Mouse (Mus musculus): Measurements from ENCODE around the gene Fli1.

Fli1 gene

GRCm38 (mm10) chr9:32467443-32467842 is 75.2 kb downstream of the Fli1 start:
- no peak for DNase-seq

GRCm38 (mm10) chr9:32466861-32467260 is 75.8 kb downstream of the Fli1 start:
- DNase-seq: peak; percentile 16 to 20

- DNase-seq: no peak
Measured at GRCm38 (mm10) chr9:32456707-32457106, 86.0 kb downstream of the Fli1 start.

- DNase-seq: no peak
Measured at GRCm38 (mm10) chr9:32450161-32450560, 92.5 kb downstream of the Fli1 start.

GRCm38 (mm10) chr9:32448766-32449165 is 93.9 kb downstream of the Fli1 start:
- DNase-seq: peak; percentile 8 to 15

- DNase-seq: no peak
Measured at GRCm38 (mm10) chr9:32445789-32446188, 96.9 kb downstream of the Fli1 start.

GRCm38 (mm10) chr9:32444453-32445201 is 98.0 kb downstream of the Fli1 start:
- DNase-seq: no peak

GRCm38 (mm10) chr9:32443817-32444216 is 98.8 kb downstream of the Fli1 start:
- no peak for DNase-seq

GRCm38 (mm10) chr9:32443115-32443514 is 99.5 kb downstream of the Fli1 start:
- no peak for DNase-seq

- peak; percentile 7 to 9 for DNase-seq
Measured at GRCm38 (mm10) chr9:32434241-32435213, 108.1 kb downstream of the Fli1 start.

- DNase-seq: no peak
Measured at GRCm38 (mm10) chr9:32431061-32431460, 111.6 kb downstream of the Fli1 start.

- no peak for DNase-seq
Measured at GRCm38 (mm10) chr9:32425321-32425720, 117.3 kb downstream of the Fli1 start.

GRCm38 (mm10) chr9:32420711-32421110 is 122.0 kb downstream of the Fli1 start:
- DNase-seq: no peak

- DNase-seq: no peak
Measured at GRCm38 (mm10) chr9:32417466-32418116, 125.1 kb downstream of the Fli1 start.

- DNase-seq: no peak
Measured at GRCm38 (mm10) chr9:32415952-32416351, 126.7 kb downstream of the Fli1 start.

- no peak for DNase-seq
Measured at GRCm38 (mm10) chr9:32414956-32415355, 127.7 kb downstream of the Fli1 start.

GRCm38 (mm10) chr9:32412836-32413580 is 129.7 kb downstream of the Fli1 start:
- DNase-seq: no peak

GRCm38 (mm10) chr9:32411507-32411906 is 131.2 kb downstream of the Fli1 start:
- DNase-seq: no peak

GRCm38 (mm10) chr9:32410671-32411070 is 132.0 kb downstream of the Fli1 start:
- DNase-seq: no peak

GRCm38 (mm10) chr9:32409060-32409961 is 133.3 kb downstream of the Fli1 start:
- no peak for DNase-seq

GRCm38 (mm10) chr9:32408730-32409059 is 134.0 kb downstream of the Fli1 start:
- no peak for DNase-seq
